Mouse (Mus musculus) adrenal gland (tissue): ENCODE measurements around the gene Crim1.

Experiments used
- intact Hi-C: fragments of 180-260 bp; cut with DNase I; formaldehyde crosslinking; loops from one replicate; pipeline ENCODE4 v1.15.1; 2025

The Crim1 gene

GRCm38 (mm10) chr17:78279191-78279590 is 79.1 kb downstream of the Crim1 start:
- intact Hi-C loops: no loop called here

- intact Hi-C loops: no loop called here
Measured at GRCm38 (mm10) chr17:78280991-78281712, 81.1 kb downstream of the Crim1 start.

- intact Hi-C loops: no loop called here
Measured at GRCm38 (mm10) chr17:78283271-78283992, 83.4 kb downstream of the Crim1 start.

- intact Hi-C loops: no loop called here
Measured at GRCm38 (mm10) chr17:78286021-78286420, 86.0 kb downstream of the Crim1 start.

GRCm38 (mm10) chr17:78287391-78287790 is 87.3 kb downstream of the Crim1 start:
- intact Hi-C loops: no loop called here

GRCm38 (mm10) chr17:78290153-78290876 is 90.3 kb downstream of the Crim1 start:
- intact Hi-C loops: no loop called here

- intact Hi-C loops: no loop called here
Measured at GRCm38 (mm10) chr17:78291030-78291429, 91.0 kb downstream of the Crim1 start.

- intact Hi-C loops: no loop called here
Measured at GRCm38 (mm10) chr17:78292301-78292700, 92.3 kb downstream of the Crim1 start.

GRCm38 (mm10) chr17:78292827-78293488 is 92.9 kb downstream of the Crim1 start:
- intact Hi-C loops: no loop called here

- intact Hi-C loops: loop anchor here (5.0 kb wide), 1 partner anchor 99 kb away; no protein-coding TSS in a partner anchor
Measured at GRCm38 (mm10) chr17:78295979-78296378, 95.9 kb downstream of the Crim1 start.

- intact Hi-C loops: loop anchor here (5.0 kb wide), 1 partner anchor 101 kb away; no protein-coding TSS in a partner anchor
Measured at GRCm38 (mm10) chr17:78298140-78298539, 98.1 kb downstream of the Crim1 start.

- intact Hi-C loops: loop anchor here (5.0 kb wide), 1 partner anchor 102 kb away; no protein-coding TSS in a partner anchor
Measured at GRCm38 (mm10) chr17:78298967-78299540, 99.0 kb downstream of the Crim1 start.

- intact Hi-C loops: no loop called here
Measured at GRCm38 (mm10) chr17:78303053-78303452, 103.0 kb downstream of the Crim1 start.

GRCm38 (mm10) chr17:78304059-78304458 is 104.0 kb downstream of the Crim1 start:
- intact Hi-C loops: no loop called here

- intact Hi-C loops: no loop called here
Measured at GRCm38 (mm10) chr17:78306434-78306833, 106.4 kb downstream of the Crim1 start.

GRCm38 (mm10) chr17:78308221-78308620 is 108.2 kb downstream of the Crim1 start:
- intact Hi-C loops: no loop called here

GRCm38 (mm10) chr17:78313006-78313405 is 113.0 kb downstream of the Crim1 start:
- intact Hi-C loops: no loop called here

GRCm38 (mm10) chr17:78313612-78314011 is 113.6 kb downstream of the Crim1 start:
- intact Hi-C loops: no loop called here

GRCm38 (mm10) chr17:78315659-78316058 is 115.6 kb downstream of the Crim1 start:
- intact Hi-C loops: no loop called here

GRCm38 (mm10) chr17:78317381-78317780 is 117.3 kb downstream of the Crim1 start:
- intact Hi-C loops: no loop called here

- intact Hi-C loops: no loop called here
Measured at GRCm38 (mm10) chr17:78318810-78319209, 118.8 kb downstream of the Crim1 start.
